Mouse (Mus musculus): ENCODE measurements around the gene Epx.

The Epx gene

GRCm38 (mm10) chr11:87840676-87841075, 34.7 kb downstream of the Epx start:
- no peak for DNase-seq (ENCODE audit: low spot score)

- no peak for DNase-seq (ENCODE audit: low spot score)
These were observed 47.0 kb downstream of the Epx start, which contains the start of gene Lpo for GRCm38 (mm10) chr11:87828239-87828900. Lpo (minus strand) TSS chr11:87828289.

GRCm38 (mm10) chr11:87821502-87821901, 53.8 kb downstream of the Epx start:
- DNase-seq (ENCODE audit: low spot score): no peak

- DNase-seq (ENCODE audit: low spot score): no peak
These were observed 57.9 kb downstream of the Epx start for GRCm38 (mm10) chr11:87817443-87817773.

GRCm38 (mm10) chr11:87816707-87817442, 58.5 kb downstream of the Epx start:
- DNase-seq (ENCODE audit: low spot score): no peak

GRCm38 (mm10) chr11:87814831-87815230, 60.5 kb downstream of the Epx start:
- no peak for DNase-seq (ENCODE audit: low spot score)
